Mouse (Mus musculus) E14TG2a.4 (cell line): Measurements from ENCODE around the gene Gm10283.
"Not testable (repeated sequence)": the region's sequence is repeated elsewhere in the genome, so short reads cannot be mapped to it uniquely, and the experiment has no call there.

ENCODE experiments used
- H3K27me3 ChIP-seq: 2 replicates; pipeline ENCODE4 v1.6.1; 2014; ENCODE audit warnings: low read length, control low read depth; ENCODE audit not compliant: insufficient read depth
- H3K36me3 ChIP-seq: 2 replicates; pipeline ENCODE4 v1.6.1; 2014; ENCODE audit warnings: low read length, control low read depth; ENCODE audit not compliant: insufficient read depth
- H3K4me1 ChIP-seq: replicated peaks from 2 replicates; pipeline ENCODE4 v1.6.1; 2014; ENCODE audit warnings: low read depth, low read length, control low read depth
- H3K4me3 ChIP-seq: replicated peaks from 2 replicates; pipeline ENCODE4 v1.5.1; 2014; ENCODE audit warnings: mild to moderate bottlenecking, low read length
- H3K9me3 ChIP-seq: 2 replicates; pipeline ENCODE4 v1.6.1; 2014; ENCODE audit warnings: low read length, control low read depth
- CTCF ChIP-seq: conservative IDR thresholded peaks from 2 replicates; pipeline ENCODE4 v1.5.1; 2014; ENCODE audit warnings: low read length
- NANOG ChIP-seq: IDR thresholded peaks from 2 replicates; pipeline ENCODE4 v1.6.1; 2014; ENCODE audit warnings: borderline replicate concordance, low read length, mixed read lengths
- POU5F1 ChIP-seq: IDR thresholded peaks from 2 replicates; pipeline ENCODE4 v1.6.1; 2014; ENCODE audit warnings: low read length, borderline replicate concordance

Gene Gm10283

GRCm38 (mm10) chr8:60503098-60503497, at the start of gene Gm10283:
Gene Gm10283, minus strand, starts transcription at chr8:60503198.
- H3K4me3 ChIP-seq: no peak within 1 kb of the TSS
- H3K36me3 ChIP-seq: no peaks in the 10 kb centered on the region
- TF ChIP-seq CTCF (no peak), POU5F1 (no peak), NANOG (no peak)
- peaks cover 13% of the 10 kb centered on the region; the same call in 1 of the 2 replicates for H3K27me3 ChIP-seq
- no peaks in the 10 kb centered on the region for H3K9me3 ChIP-seq
- peaks cover 9% of the 10 kb centered on the region for H3K4me1 ChIP-seq

GRCm38 (mm10) chr8:60534945-60535344, 31.9 kb upstream of the Gm10283 start:
- peaks cover 6% of the 10 kb centered on the region; the same call in 1 of the 2 replicates for H3K4me1 ChIP-seq
- TF ChIP-seq POU5F1 (no peak), NANOG (no peak), CTCF (no peak)
- no peaks in the 10 kb centered on the region for H3K36me3 ChIP-seq
- no peak overlapping the region for H3K4me3 ChIP-seq
- peaks cover 10% of the 10 kb centered on the region for H3K9me3 ChIP-seq
- H3K27me3 ChIP-seq: no peaks in the 10 kb centered on the region

DNA sequence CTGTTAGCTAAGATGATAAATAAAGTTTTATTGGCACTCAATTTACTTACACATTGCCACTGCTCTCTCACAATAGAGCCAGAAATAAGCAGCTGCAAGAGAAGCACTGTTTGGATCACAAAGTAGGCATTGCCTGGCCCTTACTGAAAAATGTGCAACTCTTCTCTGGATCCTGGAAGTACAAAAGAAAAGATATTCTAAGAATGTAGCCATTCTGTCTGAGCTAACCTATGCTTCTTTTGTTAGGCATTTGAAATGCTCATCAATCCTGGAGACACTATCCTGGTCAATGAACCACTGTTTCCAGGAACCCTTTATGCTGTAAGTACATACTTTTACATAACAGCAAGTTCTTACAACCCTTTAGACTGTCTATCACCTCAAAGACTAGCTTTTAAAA, 15.3 kb upstream of the Gm10283 start:
- Histone ChIP-seq H3K36me3 (no peaks in the 10 kb centered on the region), H3K27me3 (no peaks in the 10 kb centered on the region), H3K4me1 (no peaks in the 10 kb centered on the region), H3K9me3 (peaks cover 11% of the 10 kb centered on the region; the same call in 1 of the 2 replicates), H3K4me3 (no peak overlapping the region)
- TF ChIP-seq CTCF: no peak
- no peak for TF ChIP-seq NANOG
- TF ChIP-seq POU5F1: no peak

- peaks cover 9% of the 10 kb centered on the region for H3K4me1 ChIP-seq
- peaks cover 13% of the 10 kb centered on the region; the same call in 1 of the 2 replicates for H3K27me3 ChIP-seq
- H3K4me3 ChIP-seq: peak within 1 kb of the TSS; percentile 78
- TF ChIP-seq CTCF: peak; percentile 85
- no peak for TF ChIP-seq NANOG
- H3K9me3 ChIP-seq: no peaks in the 10 kb centered on the region
- H3K36me3 ChIP-seq: no peaks in the 10 kb centered on the region
Observed at GRCm38 (mm10) chr8:60505653-60506521, 2.9 kb upstream of the Gm10283 start, which contains the start of gene Aadat. Gene Aadat, plus strand, starts transcription at chr8:60505932.

- H3K4me3 ChIP-seq, H3K27me3 ChIP-seq, H3K4me1 ChIP-seq: not testable (repeated sequence)
Observed at GRCm38 (mm10) chr8:60495046-60495445, 8.0 kb downstream of the Gm10283 start.

GRCm38 (mm10) chr8:60494606-60495005, 8.4 kb downstream of the Gm10283 start:
- H3K27me3 ChIP-seq: peaks cover 3% of the 10 kb centered on the region; the same call in 1 of the 2 replicates
- no peaks in the 10 kb centered on the region for H3K9me3 ChIP-seq
- H3K36me3 ChIP-seq: no peaks in the 10 kb centered on the region
- TF ChIP-seq NANOG (no peak), CTCF (no peak), POU5F1 (no peak)
- no peak overlapping the region for H3K4me3 ChIP-seq
- H3K4me1 ChIP-seq: no peaks in the 10 kb centered on the region

More at GRCm38 (mm10) chr8:60495046-60495445, 8.0 kb downstream of the Gm10283 start:
- H3K36me3 ChIP-seq, H3K9me3 ChIP-seq: not testable (repeated sequence)

GRCm38 (mm10) chr8:60492471-60492870, 10.5 kb downstream of the Gm10283 start:
- no peak overlapping the region for H3K4me3 ChIP-seq

DNA sequence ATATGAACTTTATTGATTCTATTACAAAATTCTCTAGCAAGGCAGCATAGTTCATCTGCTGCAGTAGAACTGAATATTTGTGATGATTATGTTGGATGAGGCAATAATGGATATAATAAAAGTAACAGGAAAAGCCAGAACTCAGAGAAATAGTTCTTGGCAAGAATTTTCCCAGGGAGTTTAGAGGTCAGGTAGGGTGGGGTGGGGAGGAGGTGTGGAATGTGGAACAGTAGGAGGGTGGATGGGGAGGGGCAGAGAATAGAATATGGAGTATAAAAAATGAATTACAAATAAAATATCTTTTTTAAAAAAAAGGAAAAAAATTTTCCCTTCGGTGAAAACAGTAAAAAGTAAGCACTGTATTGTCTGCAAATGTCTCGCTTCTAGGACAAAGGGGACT, 11.1 kb downstream of the Gm10283 start:
- Histone ChIP-seq H3K4me3 (no peak overlapping the region), H3K36me3 (no peaks in the 10 kb centered on the region), H3K4me1 (no peaks in the 10 kb centered on the region), H3K9me3 (no peaks in the 10 kb centered on the region), H3K27me3 (peaks cover 3% of the 10 kb centered on the region; the same call in 1 of the 2 replicates)
- TF ChIP-seq CTCF (no peak), POU5F1 (no peak), NANOG (no peak)

More at GRCm38 (mm10) chr8:60492471-60492870, 10.5 kb downstream of the Gm10283 start:
- TF ChIP-seq NANOG: no peak
- TF ChIP-seq CTCF: no peak
- TF ChIP-seq POU5F1: no peak
- Histone ChIP-seq H3K27me3 (peaks cover 3% of the 10 kb centered on the region; the same call in 1 of the 2 replicates), H3K4me1 (no peaks in the 10 kb centered on the region), H3K9me3 (no peaks in the 10 kb centered on the region), H3K36me3 (no peaks in the 10 kb centered on the region)

- no peaks in the 10 kb centered on the region for H3K4me1 ChIP-seq
- no peaks in the 10 kb centered on the region for H3K9me3 ChIP-seq
- H3K4me3 ChIP-seq: no peak overlapping the region
- TF ChIP-seq POU5F1 (no peak), CTCF (no peak), NANOG (no peak)
- no peaks in the 10 kb centered on the region for H3K36me3 ChIP-seq
- peaks cover 3% of the 10 kb centered on the region; the same call in 1 of the 2 replicates for H3K27me3 ChIP-seq
Observed at GRCm38 (mm10) chr8:60490147-60490546, 12.9 kb downstream of the Gm10283 start.
